Mouse (Mus musculus) limb, embryonic 14.5 days (tissue): ENCODE measurements around the gene Gabarapl1. TPM values are rescaled to one million over a fixed set of nuclear protein-coding genes. Genes with fewer than 3 reads are reported as not detected.

Experiments
- ATAC-seq: fragments of 200-750 bp; cut with Nextera tagmentation; 2 replicates; pipeline ENCODE4 v1.8.0; 2017; ENCODE audit warnings: low read depth, moderate number of reproducible peaks, moderate TSS enrichment; ENCODE audit not compliant: low FRiP score
- DNase-seq: peaks from one replicate; pipeline ENCODE4 v3.0.0-alpha.2; 2015; ENCODE audit warnings: low spot score
- H3K27ac ChIP-seq: fragments of 300-500 bp; sonication (generic); replicated peaks from 2 replicates; pipeline ENCODE4 v1.5.1; 2014; ENCODE audit warnings: low read depth, mild to moderate bottlenecking, low read length, moderate library complexity, mixed read lengths
- H3K27me3 ChIP-seq: fragments of 300-500 bp; sonication (generic); 2 replicates; pipeline ENCODE4 v1.6.1; 2014; ENCODE audit warnings: low read length, mixed read lengths; ENCODE audit not compliant: control insufficient read depth, insufficient read depth
- H3K36me3 ChIP-seq: fragments of 300-500 bp; sonication (generic); 2 replicates; pipeline ENCODE4 v1.6.1; 2014; ENCODE audit warnings: mild to moderate bottlenecking, low read length, moderate library complexity, mixed read lengths; ENCODE audit not compliant: control insufficient read depth, insufficient read depth
- H3K4me1 ChIP-seq: fragments of 300-500 bp; sonication (generic); 2 replicates; pipeline ENCODE4 v1.6.1; 2014; ENCODE audit warnings: antibody characterized with exemption, low read length, mixed read lengths; ENCODE audit not compliant: control insufficient read depth, insufficient read depth
- H3K4me2 ChIP-seq: fragments of 300-500 bp; sonication (generic); replicated peaks from 2 replicates; pipeline ENCODE4 v1.6.1; 2014; ENCODE audit warnings: low read depth, mild to moderate bottlenecking, low read length, moderate library complexity; ENCODE audit not compliant: severe bottlenecking
- H3K4me3 ChIP-seq: fragments of 300-500 bp; sonication (generic); replicated peaks from 2 replicates; pipeline ENCODE4 v1.5.1; 2014; ENCODE audit warnings: low read length
- H3K9ac ChIP-seq: fragments of 300-500 bp; sonication (generic); 2 replicates; pipeline ENCODE4 v1.6.1; 2014; ENCODE audit warnings: mild to moderate bottlenecking, low read depth, low read length, moderate library complexity; ENCODE audit not compliant: severe bottlenecking
- H3K9me3 ChIP-seq: fragments of 300-500 bp; sonication (generic); 2 replicates; pipeline ENCODE4 v1.6.1; 2016; ENCODE audit warnings: low read length; ENCODE audit not compliant: control insufficient read depth
- POLR2A ChIP-seq: fragments of 200-500 bp; IDR thresholded peaks from 2 replicates; pipeline ENCODE4 v1.8.0; 2012; ENCODE audit warnings: inconsistent platforms, mild to moderate bottlenecking, moderate library complexity, borderline replicate concordance; ENCODE audit not compliant: insufficient read depth, insufficient read length; ENCODE audit errors: extremely low read depth
- WGBS: fragments of 180-500 bp; shearing (Covaris S2); extraction: QIAGEN DNeasy Blood & Tissue Kit; methylation state at CpG from one replicate; pipeline ENCODE4 v1.1.7; 2014; 5-methylcytosine and 5-hydroxymethylcytosine counted together
- polyA plus RNA-seq, 2 experiments: library from polyadenylated mRNA; depleted of rRNA in 1 of 2; stranded (reverse) in 1 of 2; unstranded in 1 of 2; fragments of >200 nt; fragmentation: Nextera tagmentation in 1 of 2; extraction: Ambion mirVana in 1 of 2; gene quantifications; 2 replicates each; pipeline versions ENCODE4 v1.2.1 to v1.2.3; 2012 to 2014

Gene Gabarapl1
- polyA plus RNA-seq, 2 experiments = 15.9 to 46.6 TPM

DNA sequence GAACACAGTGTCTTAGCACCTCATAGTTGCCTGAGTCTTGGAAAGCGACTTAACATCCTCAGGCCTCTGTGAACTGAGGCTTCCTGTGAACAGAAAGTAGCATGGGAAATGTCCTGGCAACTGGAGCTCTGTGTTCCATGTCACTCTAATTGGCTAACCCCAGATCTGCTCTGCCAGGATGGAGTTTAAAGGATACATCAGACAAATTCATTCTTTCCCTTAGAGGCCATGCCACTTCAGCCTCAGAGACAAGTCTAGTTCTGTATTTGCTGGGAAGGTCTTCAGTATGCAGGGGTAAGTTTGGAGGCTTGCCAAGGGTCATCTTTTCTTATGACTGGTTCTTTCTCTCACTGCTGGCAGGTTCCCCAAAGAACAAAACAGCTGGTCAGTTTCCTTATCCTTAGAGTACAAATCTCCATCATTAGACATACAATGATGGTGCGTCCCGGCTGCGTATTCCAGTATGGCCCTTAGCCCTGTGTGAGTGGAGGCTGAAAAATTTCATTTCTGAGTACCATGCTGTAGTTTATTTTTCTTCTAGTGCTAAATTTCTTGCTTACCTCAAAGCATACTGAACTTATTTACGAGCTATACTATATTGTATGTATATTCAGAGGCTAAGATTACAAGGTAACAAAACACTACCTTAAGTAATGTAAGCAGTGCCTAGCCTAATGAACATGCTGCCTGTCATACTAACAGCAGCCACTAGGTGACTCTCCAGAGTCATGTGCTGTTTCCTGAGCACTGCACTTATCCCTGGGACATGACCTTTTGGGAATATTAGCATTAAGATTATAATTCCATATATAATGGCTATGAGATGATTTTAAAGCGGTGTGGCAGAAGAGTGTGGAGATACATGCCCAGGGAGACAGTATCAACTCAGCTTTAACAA lies 11.0 kb downstream of the Gabarapl1 start:
- H3K4me3 ChIP-seq = no peak overlapping the region

DNA sequence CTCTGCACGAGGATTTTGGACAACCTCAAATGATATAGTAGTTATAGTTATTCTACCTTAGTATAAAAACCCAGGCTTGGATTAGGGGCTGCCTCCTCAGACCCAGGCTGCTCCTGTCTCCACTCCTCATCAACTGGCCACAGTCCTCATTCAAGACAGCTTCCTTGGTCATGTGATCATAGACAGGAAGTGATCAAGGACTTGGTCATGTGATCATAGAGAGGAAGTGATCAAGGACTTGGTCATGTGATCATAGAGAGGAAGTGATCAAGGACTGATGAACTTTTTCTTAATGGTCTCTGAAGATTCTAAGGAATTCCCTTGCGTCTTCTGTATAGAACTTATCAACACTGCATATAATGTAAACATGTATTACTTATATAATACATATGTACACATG lies 14.3 kb downstream of the Gabarapl1 start:
- H3K4me2 ChIP-seq = no peak overlapping the region
- DNase-seq (no peak), ATAC-seq (no peak)
- no peaks in the 10 kb centered on the region for H3K9me3 ChIP-seq
- no peak overlapping the region for H3K9ac ChIP-seq
- no peaks in the 10 kb centered on the region for H3K4me1 ChIP-seq
- no peaks in the 10 kb centered on the region for H3K36me3 ChIP-seq
- TF ChIP-seq POLR2A = no peak
- H3K27ac ChIP-seq = no peak overlapping the region
- 90% methylated on average over 2 of the region's 2 CpGs for WGBS
- H3K27me3 ChIP-seq = no peaks in the 10 kb centered on the region
- no peak overlapping the region for H3K4me3 ChIP-seq

More for the DNA sequence above, 11.0 kb downstream of the Gabarapl1 start:
- H3K4me2 ChIP-seq = no peak overlapping the region
- H3K9me3 ChIP-seq = no peaks in the 10 kb centered on the region
- no peak for TF ChIP-seq POLR2A
- peaks cover 31% of the 10 kb centered on the region for H3K36me3 ChIP-seq
- DNase-seq (peak; percentile 72), ATAC-seq (peak; percentile 72; the same call in 1 of the 2 replicates)
- H3K9ac ChIP-seq = no peak overlapping the region
- no peak overlapping the region for H3K27ac ChIP-seq
- WGBS = 62% methylated on average over 6 of the region's 6 CpGs
- H3K4me1 ChIP-seq = no peaks in the 10 kb centered on the region
- H3K27me3 ChIP-seq = no peaks in the 10 kb centered on the region

DNA sequence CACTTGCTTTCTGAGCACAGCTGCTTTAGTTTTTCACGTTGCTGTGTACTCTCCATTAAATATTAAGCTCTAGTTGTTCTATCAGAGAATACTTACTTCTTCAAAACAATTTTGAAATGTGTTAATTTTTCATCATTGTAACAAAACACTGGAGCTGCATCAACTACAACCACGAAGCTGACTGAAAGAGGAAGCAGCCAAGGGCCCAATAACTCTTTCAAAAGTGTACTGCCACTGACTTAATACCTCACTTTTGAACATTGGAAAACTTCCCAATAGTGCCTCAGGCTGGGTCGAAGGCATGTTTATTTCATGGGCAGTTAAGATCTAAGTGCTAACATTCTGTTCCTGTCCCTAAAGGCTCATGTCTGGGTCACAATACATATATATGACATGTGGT lies 15.0 kb downstream of the Gabarapl1 start:
- Histone ChIP-seq H3K9me3 (no peaks in the 10 kb centered on the region), H3K27ac (no peak overlapping the region), H3K27me3 (no peaks in the 10 kb centered on the region), H3K9ac (no peak overlapping the region), H3K4me1 (no peaks in the 10 kb centered on the region), H3K36me3 (no peaks in the 10 kb centered on the region), H3K4me2 (no peak overlapping the region), H3K4me3 (no peak overlapping the region)
- DNase-seq = no peak
- no peak for ATAC-seq
- no peak for TF ChIP-seq POLR2A
- 61% methylated on average over 3 of the region's 3 CpGs for WGBS

DNA sequence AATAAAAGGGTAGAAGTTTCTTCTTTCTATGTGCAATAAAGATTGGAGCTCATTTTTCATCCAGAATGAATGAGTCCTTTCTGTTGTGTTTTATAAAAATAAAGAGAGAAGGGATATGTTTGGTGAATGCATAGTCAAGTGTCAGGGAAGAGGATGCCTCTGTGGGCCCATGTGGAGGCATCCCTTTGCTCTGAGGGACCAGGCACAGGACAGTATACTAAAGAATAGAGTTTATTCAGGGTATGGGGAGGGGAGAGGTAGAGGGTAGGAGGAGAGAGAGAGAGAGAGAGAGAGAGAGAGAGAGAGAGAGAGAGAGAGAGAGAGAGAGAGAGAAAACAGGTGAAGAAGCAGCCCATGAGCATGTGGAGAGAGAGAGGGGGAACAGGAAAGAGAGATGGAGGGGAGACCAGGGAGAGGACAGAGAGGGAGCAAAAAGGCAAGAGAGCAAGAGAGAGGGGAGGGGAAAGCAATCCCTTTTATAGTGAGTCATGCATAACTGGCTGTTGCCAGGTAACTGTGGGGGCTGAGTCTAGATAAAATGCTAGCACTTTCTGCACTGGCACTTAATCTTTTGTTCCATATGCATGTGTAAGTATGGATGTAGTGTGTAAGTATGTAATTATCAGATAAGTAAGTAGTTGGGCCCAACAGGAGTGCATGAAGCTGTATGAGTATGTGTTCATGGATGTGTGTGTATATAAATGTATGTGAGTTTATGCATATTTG lies 24.5 kb downstream of the Gabarapl1 start:
- no peak overlapping the region for H3K27ac ChIP-seq
- H3K4me1 ChIP-seq = no peaks in the 10 kb centered on the region
- H3K36me3 ChIP-seq = no peaks in the 10 kb centered on the region
- TF ChIP-seq POLR2A = no peak
- ATAC-seq = no peak
- no peaks in the 10 kb centered on the region for H3K9me3 ChIP-seq
- H3K4me2 ChIP-seq = no peak overlapping the region
- no peak overlapping the region for H3K9ac ChIP-seq
- no peaks in the 10 kb centered on the region for H3K27me3 ChIP-seq
- no peak overlapping the region for H3K4me3 ChIP-seq
- no peak for DNase-seq

DNA sequence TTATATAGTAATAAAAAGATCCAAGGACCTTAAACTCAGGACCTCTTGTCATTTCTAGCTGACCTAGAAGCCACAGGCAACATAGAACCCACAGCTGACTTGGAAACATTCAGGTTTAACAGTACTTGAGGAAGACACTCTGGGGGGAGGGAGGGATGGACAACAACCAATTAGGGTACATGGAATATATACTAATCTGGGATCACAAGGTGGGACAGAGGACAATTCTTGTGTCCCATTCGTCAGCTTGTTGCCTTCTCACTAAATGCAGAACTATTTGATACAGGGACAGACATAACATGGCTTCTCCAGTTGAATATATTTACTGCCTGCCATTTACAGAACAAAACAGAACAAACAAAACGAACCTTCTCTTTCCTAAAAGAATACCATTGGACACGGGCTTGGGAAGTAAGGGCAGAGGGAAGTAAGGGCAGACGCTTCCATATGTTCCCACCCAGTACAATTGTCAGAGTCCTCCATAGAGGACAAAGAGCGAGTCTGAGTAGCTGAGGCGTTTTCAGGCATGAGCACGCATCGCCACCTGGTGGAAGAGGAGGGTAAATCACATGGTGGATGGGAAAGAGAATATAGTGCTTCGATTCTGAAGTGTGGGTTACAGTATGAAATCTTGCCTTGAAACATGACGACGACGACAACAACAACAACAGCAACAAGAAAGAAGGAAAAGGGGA lies 26.1 kb downstream of the Gabarapl1 start:
- Histone ChIP-seq H3K27me3 (no peaks in the 10 kb centered on the region), H3K4me3 (no peak overlapping the region), H3K4me2 (no peak overlapping the region), H3K9me3 (no peaks in the 10 kb centered on the region), H3K9ac (no peak overlapping the region), H3K4me1 (no peaks in the 10 kb centered on the region), H3K36me3 (no peaks in the 10 kb centered on the region), H3K27ac (no peak overlapping the region)
- TF ChIP-seq POLR2A = no peak
- peak; percentile 53 for DNase-seq
- 19% methylated on average over 12 of the region's 12 CpGs for WGBS
- peak; percentile 60; the same call in 1 of the 2 replicates for ATAC-seq
